Mouse (Mus musculus) bone marrow, adult 2 months (tissue): ENCODE measurements around the gene Bach1. TPM values are rescaled to one million over a fixed set of nuclear protein-coding genes. Genes with fewer than 3 reads are reported as not detected.

Source experiments
- H3K27ac ChIP-seq: fragments of 200-500 bp; 2 replicates; pipeline ENCODE4 v1.5.1; 2012; ENCODE audit warnings: low read depth, mild to moderate bottlenecking, control low read depth, inconsistent platforms, low read length; ENCODE audit not compliant: control insufficient read depth, poor library complexity, insufficient read depth
- H3K4me1 ChIP-seq: fragments of 200-500 bp; 2 replicates; pipeline ENCODE4 v1.6.1; 2011; ENCODE audit warnings: low read length; ENCODE audit not compliant: control insufficient read depth, insufficient read depth
- H3K4me3 ChIP-seq: fragments of 200-500 bp; replicated peaks from 2 replicates; pipeline ENCODE3; 2011; ENCODE audit warnings: mild to moderate bottlenecking, low read depth, low read length, control low read depth; ENCODE audit not compliant: control insufficient read depth
- CTCF ChIP-seq: fragments of 200-500 bp; IDR thresholded peaks from 2 replicates; pipeline ENCODE4 v1.5.1; 2011; ENCODE audit warnings: low read length, control low read depth; ENCODE audit not compliant: control insufficient read depth, insufficient read depth
- POLR2A ChIP-seq: fragments of 200-500 bp; IDR thresholded peaks from 2 replicates; pipeline ENCODE4 v1.6.1; 2011; ENCODE audit warnings: low read depth, mild to moderate bottlenecking, control low read depth, low read length, borderline replicate concordance; ENCODE audit not compliant: control insufficient read depth
- WGBS: fragments of 180-500 bp; shearing (Covaris S2); methylation state at CpG from one replicate; pipeline ENCODE4 v1.1.7; 2018; 5-methylcytosine and 5-hydroxymethylcytosine counted together
- polyA plus RNA-seq: library from polyadenylated mRNA; stranded (reverse); fragments of >200 nt; gene quantifications from 2 replicates; pipeline ENCODE4 v1.2.4, GENCODE M21; 2011; ENCODE audit warnings: low replicate concordance; ENCODE audit not compliant: missing spikeins, insufficient read depth, insufficient read length

The Bach1 gene
- polyA plus RNA-seq, 1 experiment: 14.9 TPM

DNA sequence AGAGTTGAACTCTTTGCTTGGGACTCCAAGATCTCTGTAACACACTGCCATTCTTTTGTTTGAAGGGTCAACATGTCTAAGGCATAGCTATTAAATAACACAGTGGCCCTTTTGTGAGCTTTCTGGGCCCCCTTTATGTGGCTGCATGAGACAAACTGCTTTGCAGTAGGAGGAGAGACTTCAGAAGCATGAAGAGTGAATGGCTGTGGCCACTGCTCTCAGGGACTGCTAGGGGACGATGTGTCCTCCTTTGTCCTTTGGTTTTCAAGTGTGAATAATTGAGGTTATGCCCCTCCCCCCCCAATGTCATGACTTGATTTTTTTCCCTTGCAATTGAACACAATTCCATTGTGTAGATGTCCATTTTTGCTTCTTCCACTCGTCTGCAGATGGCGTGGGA is 44.9 kb downstream of the Bach1 start:
- TF ChIP-seq POLR2A: no peak
- TF ChIP-seq CTCF: no peak
- WGBS: 89% methylated on average over 3 of the region's 3 CpGs
- no peaks in the 10 kb centered on the region for H3K4me1 ChIP-seq
- H3K27ac ChIP-seq: no peak overlapping the region
- no peak overlapping the region for H3K4me3 ChIP-seq

GRCm38 (mm10) chr16:87744338-87744737 is 45.6 kb downstream of the Bach1 start:
- H3K4me1 ChIP-seq: no peaks in the 10 kb centered on the region
- 72% methylated on average over 2 of the region's 2 CpGs for WGBS
- TF ChIP-seq CTCF: no peak
- no peak for TF ChIP-seq POLR2A
- no peak overlapping the region for H3K27ac ChIP-seq
- no peak overlapping the region for H3K4me3 ChIP-seq

DNA sequence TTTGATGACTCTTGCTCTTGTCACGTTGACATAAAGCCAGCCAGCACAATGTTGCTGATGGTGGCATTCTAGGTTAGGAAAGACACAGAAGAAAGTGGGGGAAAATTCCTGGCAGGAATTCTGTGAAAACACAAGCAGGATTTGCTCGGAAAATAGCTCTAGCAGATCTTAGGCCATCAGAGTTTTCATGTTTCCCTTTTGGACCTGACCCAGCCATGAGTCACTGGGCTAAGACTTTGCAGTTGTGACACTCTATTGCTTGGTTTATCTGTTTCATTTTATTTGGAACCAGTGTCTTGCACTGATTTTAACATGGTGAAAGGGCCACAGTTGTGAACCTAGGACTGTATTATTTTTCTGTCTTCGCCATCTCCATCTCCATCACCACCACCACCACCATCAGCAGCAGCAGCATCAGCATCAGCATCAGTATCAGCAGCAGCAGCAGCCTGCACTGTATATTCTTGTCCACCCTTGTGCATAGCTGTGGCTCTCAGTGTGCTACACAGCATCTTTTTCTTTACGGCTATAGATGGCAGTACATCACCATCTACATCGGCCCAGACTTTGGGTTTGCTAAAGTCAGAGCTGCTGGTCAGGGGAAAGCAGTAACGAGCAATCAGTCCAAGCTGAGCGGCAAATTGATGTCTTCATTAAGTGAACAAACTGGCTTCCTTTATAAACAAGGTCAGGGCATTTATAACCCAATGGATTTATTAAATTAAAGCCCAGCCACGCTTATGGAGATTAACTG is 46.6 kb downstream of the Bach1 start:
- no peak for TF ChIP-seq POLR2A
- TF ChIP-seq CTCF: no peak
- no peaks in the 10 kb centered on the region for H3K4me1 ChIP-seq
- H3K4me3 ChIP-seq: no peak overlapping the region
- 81% methylated on average over 8 of the region's 8 CpGs for WGBS
- H3K27ac ChIP-seq: no peak overlapping the region

DNA sequence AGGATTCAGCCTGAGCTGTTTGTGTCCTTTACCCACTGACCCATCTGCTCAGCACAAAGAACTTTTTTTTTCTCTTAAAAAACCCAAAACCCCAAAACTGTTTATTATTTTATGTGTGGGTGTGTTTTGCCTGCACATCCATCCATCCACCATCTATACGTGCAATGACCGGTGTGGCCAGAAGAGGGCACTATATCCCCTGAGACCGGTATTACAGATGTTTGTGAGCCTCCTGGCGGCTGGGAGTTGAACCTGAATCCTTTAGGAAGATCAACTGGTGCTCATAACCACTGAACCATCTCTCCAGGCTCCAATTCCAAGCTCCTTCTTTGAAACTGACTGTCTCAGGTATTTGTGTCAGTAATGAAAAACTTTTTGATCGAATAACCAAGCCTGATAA is 48.0 kb downstream of the Bach1 start:
- 13% methylated on average over 5 of the region's 5 CpGs for WGBS

DNA sequence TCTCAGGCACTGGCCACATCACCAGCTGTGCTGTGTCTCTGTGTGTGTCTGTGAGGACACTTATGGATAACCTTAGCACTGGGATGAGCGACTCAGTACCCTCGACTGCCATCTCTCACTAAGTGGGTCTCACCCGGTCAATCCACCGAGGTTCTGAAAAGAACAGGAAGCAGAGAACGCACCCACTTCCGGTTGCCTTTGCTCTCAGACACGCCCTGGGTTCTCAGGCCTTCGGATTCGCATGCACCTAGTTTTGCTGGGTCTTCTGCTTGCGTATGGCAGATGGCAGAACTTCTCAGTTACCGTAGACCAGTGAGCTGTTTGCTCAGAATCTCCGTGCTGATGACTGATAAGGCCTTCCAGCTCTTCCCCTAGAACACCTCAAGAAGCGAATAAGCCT is 52.5 kb downstream of the Bach1 start:
- no peak overlapping the region for H3K27ac ChIP-seq
- 55% methylated on average over 13 of the region's 13 CpGs for WGBS
- TF ChIP-seq CTCF (no peak), POLR2A (no peak)
- no peaks in the 10 kb centered on the region; the same call in none of the 2 replicates for H3K4me1 ChIP-seq
- no peak overlapping the region for H3K4me3 ChIP-seq

More for the DNA sequence above, 48.0 kb downstream of the Bach1 start:
- Histone ChIP-seq H3K4me3 (no peak overlapping the region), H3K4me1 (no peaks in the 10 kb centered on the region; the same call in 1 of the 2 replicates), H3K27ac (no peak overlapping the region)
- TF ChIP-seq CTCF: peak; percentile 96
- TF ChIP-seq POLR2A: no peak

GRCm38 (mm10) chr16:87752482-87752881 is 53.7 kb downstream of the Bach1 start:
- H3K27ac ChIP-seq: no peak overlapping the region
- no peak overlapping the region for H3K4me3 ChIP-seq
- TF ChIP-seq POLR2A (no peak), CTCF (no peak)
- no peaks in the 10 kb centered on the region; the same call in none of the 2 replicates for H3K4me1 ChIP-seq
- WGBS: 81% methylated on average over 13 of the region's 13 CpGs

GRCm38 (mm10) chr16:87754858-87755257 is 56.1 kb downstream of the Bach1 start:
- no peak for TF ChIP-seq POLR2A
- TF ChIP-seq CTCF: peak; percentile 78
- no peak overlapping the region for H3K4me3 ChIP-seq
- WGBS: 21% methylated on average over 9 of the region's 9 CpGs
- H3K4me1 ChIP-seq: no peaks in the 10 kb centered on the region; the same call in none of the 2 replicates
- no peak overlapping the region for H3K27ac ChIP-seq

DNA sequence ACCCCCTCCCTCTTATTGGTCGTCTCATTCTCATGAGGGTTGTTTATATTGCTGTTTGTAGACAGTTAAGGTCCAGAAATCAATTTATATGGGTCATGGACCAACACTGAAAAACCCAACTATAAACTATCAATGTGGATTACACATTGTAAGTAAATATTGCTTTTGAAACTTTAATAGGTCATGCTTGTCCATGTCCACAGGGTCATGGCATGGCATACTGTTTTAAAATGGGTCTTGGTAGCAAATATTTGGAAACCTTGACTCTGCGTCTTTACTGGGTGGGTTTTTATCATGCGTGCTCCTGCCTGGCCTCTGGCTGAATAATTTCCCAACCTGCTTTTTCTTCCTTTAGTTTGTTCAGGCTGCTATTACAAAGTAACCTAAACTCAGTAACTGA is 57.2 kb downstream of the Bach1 start:
- H3K4me1 ChIP-seq: no peaks in the 10 kb centered on the region; the same call in none of the 2 replicates

More for the DNA sequence above, 57.2 kb downstream of the Bach1 start:
- TF ChIP-seq POLR2A (no peak), CTCF (no peak)
- WGBS: 79% methylated on average over 3 of the region's 3 CpGs
- H3K27ac ChIP-seq: no peak overlapping the region
- no peak overlapping the region for H3K4me3 ChIP-seq
